Mouse (Mus musculus) intestine, embryonic 15.5 days (tissue): ENCODE data around the gene Cluh. TPM values are rescaled to one million over a fixed set of nuclear protein-coding genes. Genes with fewer than 3 reads are reported as not detected.
A peak's percentile ranks its signal among the peaks of the same experiment; 100 is the strongest.

ENCODE experiments used
- ATAC-seq: fragments of 200-750 bp; cut with Nextera tagmentation; 2 replicates; pipeline ENCODE4 v1.8.0; 2017; ENCODE audit warnings: moderate TSS enrichment, moderate library complexity
- H3K27ac ChIP-seq: fragments of 300-500 bp; sonication (generic); 2 replicates; pipeline ENCODE4 v1.5.1; 2015; ENCODE audit warnings: mild to moderate bottlenecking, inconsistent platforms
- H3K27me3 ChIP-seq: fragments of 300-500 bp; sonication (generic); replicated peaks from 2 replicates; pipeline ENCODE4 v1.6.1; 2015; ENCODE audit warnings: inconsistent platforms
- H3K36me3 ChIP-seq: fragments of 300-500 bp; sonication (generic); 2 replicates; pipeline ENCODE4 v1.6.1; 2015; ENCODE audit warnings: inconsistent platforms
- H3K4me1 ChIP-seq: fragments of 300-500 bp; sonication (generic); replicated peaks from 2 replicates; pipeline ENCODE4 v1.6.1; 2015; ENCODE audit warnings: inconsistent platforms
- H3K4me2 ChIP-seq: fragments of 300-500 bp; sonication (generic); replicated peaks from 2 replicates; pipeline ENCODE4 v1.6.1; 2015; ENCODE audit warnings: mild to moderate bottlenecking, inconsistent platforms
- H3K4me3 ChIP-seq: fragments of 300-500 bp; sonication (generic); replicated peaks from 2 replicates; pipeline ENCODE4 v1.5.1; 2015; ENCODE audit warnings: inconsistent platforms
- H3K9ac ChIP-seq: fragments of 300-500 bp; sonication (generic); 2 replicates; pipeline ENCODE4 v1.6.1; 2015; ENCODE audit warnings: inconsistent platforms
- H3K9me3 ChIP-seq: fragments of 300-500 bp; sonication (generic); 2 replicates; pipeline ENCODE4 v1.6.1; 2016; ENCODE audit warnings: inconsistent platforms
- WGBS: fragments of 180-500 bp; shearing (Covaris S2); methylation state at CpG from one replicate; pipeline ENCODE4 v1.1.7; 2015; 5-methylcytosine and 5-hydroxymethylcytosine counted together
- polyA plus RNA-seq: library from polyadenylated mRNA; unstranded; fragments of >200 nt; fragmentation: Nextera tagmentation; extraction: Ambion mirVana; gene quantifications from 2 replicates; pipeline ENCODE4 v1.2.1, GENCODE M21; 2015

Cluh gene
- polyA plus RNA-seq, 1 experiment from 2014 or later: 56.4 TPM

- no peak for ATAC-seq
- 43% methylated on average over 4 of the region's 4 CpGs for WGBS
- no peaks in the 10 kb centered on the region for H3K36me3 ChIP-seq
- peaks cover 35% of the 10 kb centered on the region for H3K4me1 ChIP-seq
- H3K4me2 ChIP-seq: peak overlapping the region; percentile 86
- no peaks in the 10 kb centered on the region for H3K27me3 ChIP-seq
- H3K27ac ChIP-seq: peak overlapping the region; percentile 89; the same call in 1 of the 2 replicates
- peak overlapping the region; percentile 96 for H3K4me3 ChIP-seq
- H3K9ac ChIP-seq: peak overlapping the region; percentile 93
- H3K9me3 ChIP-seq: no peaks in the 10 kb centered on the region
These were observed 1.3 kb downstream of the Cluh start for GRCm38 (mm10) chr11:74650576-74651100.

GRCm38 (mm10) chr11:74652791-74653191 lies 3.5 kb downstream of the Cluh start:
- H3K27me3 ChIP-seq: no peaks in the 10 kb centered on the region
- ATAC-seq: no peak
- peak overlapping the region; percentile 7 for H3K4me2 ChIP-seq
- no peaks in the 10 kb centered on the region for H3K9me3 ChIP-seq
- peaks cover 35% of the 10 kb centered on the region for H3K4me1 ChIP-seq
- WGBS: 81% methylated on average over 4 of the region's 4 CpGs
- H3K4me3 ChIP-seq: no peak overlapping the region
- 0 out of 2 replicates have a peak overlapping the region, but pooled peaks have one; percentile 15 for H3K9ac ChIP-seq
- H3K27ac ChIP-seq: no peak overlapping the region
- peaks cover 10% of the 10 kb centered on the region for H3K36me3 ChIP-seq

- Histone ChIP-seq H3K9me3 (no peaks in the 10 kb centered on the region), H3K4me3 (no peak overlapping the region), H3K9ac (0 out of 2 replicates have a peak overlapping the region, but pooled peaks have one; percentile 15), H3K27ac (no peak overlapping the region), H3K4me2 (peak overlapping the region; percentile 7; the same call in 1 of the 2 replicates), H3K27me3 (no peaks in the 10 kb centered on the region), H3K36me3 (peaks cover 14% of the 10 kb centered on the region), H3K4me1 (peaks cover 35% of the 10 kb centered on the region)
- no peak for ATAC-seq
- WGBS: 44% methylated on average over 6 of the region's 6 CpGs
These were observed 4.1 kb downstream of the Cluh start for GRCm38 (mm10) chr11:74653385-74653784.

- no peak overlapping the region for H3K4me2 ChIP-seq
- H3K9me3 ChIP-seq: no peaks in the 10 kb centered on the region
- H3K4me3 ChIP-seq: no peak overlapping the region
- H3K4me1 ChIP-seq: peaks cover 26% of the 10 kb centered on the region
- no peak overlapping the region for H3K9ac ChIP-seq
- peaks cover 38% of the 10 kb centered on the region for H3K36me3 ChIP-seq
- no peaks in the 10 kb centered on the region for H3K27me3 ChIP-seq
- no peak for ATAC-seq
- 82% methylated on average over 3 of the region's 3 CpGs for WGBS
- no peak overlapping the region for H3K27ac ChIP-seq
These were observed 6.6 kb downstream of the Cluh start for GRCm38 (mm10) chr11:74655941-74656340.

GRCm38 (mm10) chr11:74660336-74660735 lies 11.0 kb downstream of the Cluh start:
- ATAC-seq: 0 out of 2 replicates have a peak, but pooled peaks have one; percentile 19
- H3K9me3 ChIP-seq: no peaks in the 10 kb centered on the region
- H3K4me2 ChIP-seq: no peak overlapping the region
- H3K4me3 ChIP-seq: no peak overlapping the region
- no peak overlapping the region for H3K27ac ChIP-seq
- H3K4me1 ChIP-seq: no peaks in the 10 kb centered on the region
- H3K36me3 ChIP-seq: peaks cover 71% of the 10 kb centered on the region
- H3K9ac ChIP-seq: no peak overlapping the region
- WGBS: 92% methylated on average over 13 of the region's 13 CpGs
- H3K27me3 ChIP-seq: no peaks in the 10 kb centered on the region

GRCm38 (mm10) chr11:74661641-74662040 lies 12.3 kb downstream of the Cluh start:
- ATAC-seq: no peak
- Histone ChIP-seq H3K27me3 (no peaks in the 10 kb centered on the region), H3K27ac (no peak overlapping the region), H3K9me3 (no peaks in the 10 kb centered on the region), H3K4me2 (no peak overlapping the region), H3K9ac (no peak overlapping the region), H3K4me1 (no peaks in the 10 kb centered on the region), H3K4me3 (no peak overlapping the region), H3K36me3 (peaks cover 84% of the 10 kb centered on the region)
- WGBS: 94% methylated on average over 19 of the region's 19 CpGs

GRCm38 (mm10) chr11:74662221-74662620 lies 12.9 kb downstream of the Cluh start:
- H3K9me3 ChIP-seq: no peaks in the 10 kb centered on the region
- peaks cover 86% of the 10 kb centered on the region for H3K36me3 ChIP-seq
- no peak overlapping the region for H3K27ac ChIP-seq
- H3K4me3 ChIP-seq: no peak overlapping the region
- 90% methylated on average over 6 of the region's 6 CpGs for WGBS
- no peak overlapping the region for H3K4me2 ChIP-seq
- H3K27me3 ChIP-seq: no peaks in the 10 kb centered on the region
- ATAC-seq: no peak
- H3K4me1 ChIP-seq: no peaks in the 10 kb centered on the region
- no peak overlapping the region for H3K9ac ChIP-seq

- WGBS: 82% methylated on average over 3 of the region's 3 CpGs
- Histone ChIP-seq H3K4me2 (no peak overlapping the region), H3K4me1 (no peaks in the 10 kb centered on the region), H3K4me3 (no peak overlapping the region), H3K9ac (no peak overlapping the region), H3K27me3 (no peaks in the 10 kb centered on the region), H3K36me3 (peaks cover 83% of the 10 kb centered on the region), H3K27ac (no peak overlapping the region), H3K9me3 (no peaks in the 10 kb centered on the region)
- ATAC-seq: no peak
These were observed 15.0 kb downstream of the Cluh start for GRCm38 (mm10) chr11:74664279-74664678.

GRCm38 (mm10) chr11:74664906-74665305 lies 15.6 kb downstream of the Cluh start:
- Histone ChIP-seq H3K27me3 (no peaks in the 10 kb centered on the region), H3K4me1 (no peaks in the 10 kb centered on the region), H3K4me2 (no peak overlapping the region), H3K27ac (no peak overlapping the region), H3K9me3 (no peaks in the 10 kb centered on the region), H3K4me3 (no peak overlapping the region), H3K9ac (no peak overlapping the region), H3K36me3 (peaks cover 79% of the 10 kb centered on the region)
- ATAC-seq: no peak
- 91% methylated on average over 8 of the region's 8 CpGs for WGBS

GRCm38 (mm10) chr11:74665631-74666283 lies 16.5 kb downstream of the Cluh start:
- Histone ChIP-seq H3K4me3 (no peak overlapping the region), H3K4me1 (no peaks in the 10 kb centered on the region), H3K27ac (no peak overlapping the region), H3K36me3 (peaks cover 71% of the 10 kb centered on the region), H3K9ac (no peak overlapping the region), H3K27me3 (no peaks in the 10 kb centered on the region), H3K9me3 (no peaks in the 10 kb centered on the region), H3K4me2 (no peak overlapping the region)
- no peak for ATAC-seq
- 94% methylated on average over 17 of the region's 17 CpGs for WGBS

- Histone ChIP-seq H3K9ac (no peak overlapping the region), H3K4me3 (no peak overlapping the region), H3K4me2 (no peak overlapping the region), H3K4me1 (no peaks in the 10 kb centered on the region), H3K36me3 (peaks cover 69% of the 10 kb centered on the region), H3K27me3 (no peaks in the 10 kb centered on the region), H3K27ac (no peak overlapping the region), H3K9me3 (no peaks in the 10 kb centered on the region)
- WGBS: 90% methylated on average over 5 of the region's 5 CpGs
- ATAC-seq: no peak
These were observed 17.0 kb downstream of the Cluh start for GRCm38 (mm10) chr11:74666284-74666652.

- ATAC-seq: no peak
- Histone ChIP-seq H3K27ac (no peak overlapping the region), H3K9me3 (no peaks in the 10 kb centered on the region), H3K27me3 (no peaks in the 10 kb centered on the region), H3K4me3 (no peak overlapping the region), H3K36me3 (peaks cover 66% of the 10 kb centered on the region), H3K4me1 (no peaks in the 10 kb centered on the region), H3K9ac (no peak overlapping the region), H3K4me2 (no peak overlapping the region)
- 97% methylated on average over 14 of the region's 14 CpGs for WGBS
These were observed 17.7 kb downstream of the Cluh start for GRCm38 (mm10) chr11:74666776-74667581.
